Mouse (Mus musculus) liver, embryonic 14.5 days (tissue): ENCODE data around the gene Coq4.

Experiments used
- CTCF ChIP-seq: IDR thresholded peaks from 2 replicates; pipeline ENCODE4 v1.5.1; 2016; ENCODE audit warnings: antibody characterized with exemption, low read depth, control low read depth
- EP300 ChIP-seq: IDR thresholded peaks from 2 replicates; pipeline ENCODE4 v1.6.1; 2016; ENCODE audit warnings: antibody characterized with exemption, low read depth

GRCm38 (mm10) chr2:29833796-29834195 is 46.5 kb downstream of the Coq4 start:
- TF ChIP-seq EP300 (no peak), CTCF (no peak)
